Mouse (Mus musculus): ENCODE data around the gene Snrpa.

DNA sequence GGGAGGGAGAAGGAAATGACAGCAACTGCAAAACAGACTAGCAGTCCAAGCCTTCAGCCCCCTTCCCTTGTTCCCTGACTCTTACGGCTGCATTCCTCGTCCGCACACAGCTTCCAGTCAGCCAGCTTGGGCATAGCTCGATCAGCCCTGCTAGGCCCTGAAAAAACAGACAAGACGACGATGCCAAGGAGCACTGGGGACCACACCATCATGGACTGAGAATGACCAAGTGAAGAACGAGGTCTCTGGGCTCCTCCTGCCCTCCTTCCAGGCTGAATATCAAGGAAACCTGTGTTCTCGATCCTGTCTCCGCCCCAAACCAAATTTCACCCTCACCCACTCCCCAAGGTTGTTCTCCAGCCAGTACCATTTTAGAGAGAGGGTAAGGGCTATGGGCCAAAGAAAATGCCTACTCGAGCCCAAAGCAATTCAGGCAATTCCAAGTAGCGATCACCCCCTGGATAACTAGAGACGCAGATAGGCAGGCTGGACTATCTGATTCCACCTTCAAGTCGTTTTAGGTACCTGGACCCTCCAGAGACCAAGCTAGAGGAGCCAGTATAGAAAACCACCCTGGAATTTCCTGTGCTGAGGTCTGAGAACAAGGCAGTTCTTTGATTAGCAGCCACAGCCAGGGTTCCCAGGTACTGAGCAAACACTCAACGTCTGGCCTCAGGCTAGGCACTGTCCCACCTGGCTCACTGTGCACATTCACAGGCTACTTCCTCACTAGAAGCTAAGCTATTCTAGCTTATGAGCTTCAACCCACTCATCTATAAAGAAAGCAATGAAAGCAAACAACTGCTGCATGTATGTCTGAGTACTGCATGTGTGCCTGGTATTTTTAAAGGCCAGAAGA, 15.0 kb downstream of the Snrpa start, which contains the start of the genes Gm21983 and Mia:
- TF ChIP-seq CTCF (IDR thresholded peaks at IDR 0.05; ENCODE audit: control insufficient read depth, insufficient read depth, insufficient read length) (no peak), USF1 (IDR thresholded peaks at IDR 0.05; ENCODE audit: low read depth) (no peak), MAX (IDR thresholded peaks at IDR 0.05) (no peak), CEBPB (IDR thresholded peaks at IDR 0.05; ENCODE audit: low read depth) (no peak)
